Mouse (Mus musculus): ENCODE measurements around the gene Mapkapk2.
A peak's percentile ranks its signal among the peaks of the same experiment; 100 is the strongest.

Mapkapk2 gene

GRCm38 (mm10) chr1:131110525-131111106 is 13.0 kb upstream of the Mapkapk2 start:
- DNase-seq = no peak

DNA sequence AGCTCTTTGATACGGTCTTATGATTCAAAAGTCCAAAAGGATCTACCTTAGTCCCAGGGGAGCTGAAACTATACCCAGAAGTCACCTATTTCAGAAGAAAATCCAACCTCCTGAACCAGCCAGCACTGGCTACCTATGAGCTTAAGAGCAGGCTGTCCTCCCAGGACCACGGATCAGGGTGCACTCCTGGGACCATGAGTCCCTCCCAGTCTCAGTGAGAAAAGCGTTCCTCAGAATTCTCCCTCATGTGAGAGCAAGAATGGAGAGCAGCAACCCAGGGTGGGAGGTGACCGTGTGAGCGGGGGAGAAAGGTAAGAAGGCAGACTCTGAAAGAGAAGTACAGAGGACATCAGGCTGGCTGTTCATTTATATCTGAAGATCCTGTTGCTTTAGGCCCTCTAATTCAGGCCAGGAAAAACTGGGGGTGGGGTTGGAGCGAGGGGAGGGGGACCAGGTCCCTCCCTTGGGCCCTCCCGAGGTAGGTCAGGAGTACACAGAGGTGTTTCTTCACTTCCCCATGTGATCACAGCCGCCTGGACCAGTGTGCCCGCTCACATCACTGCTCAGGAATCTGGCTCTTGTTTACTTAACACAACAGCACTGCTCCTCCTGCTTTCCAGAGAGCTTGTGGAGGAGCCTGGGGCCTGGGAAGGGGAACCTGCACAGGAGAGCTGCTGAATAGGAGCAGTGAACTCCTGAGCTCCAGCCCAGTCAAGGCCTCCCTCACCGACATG is 10.1 kb upstream of the Mapkapk2 start:
- DNase-seq = no peak

DNA sequence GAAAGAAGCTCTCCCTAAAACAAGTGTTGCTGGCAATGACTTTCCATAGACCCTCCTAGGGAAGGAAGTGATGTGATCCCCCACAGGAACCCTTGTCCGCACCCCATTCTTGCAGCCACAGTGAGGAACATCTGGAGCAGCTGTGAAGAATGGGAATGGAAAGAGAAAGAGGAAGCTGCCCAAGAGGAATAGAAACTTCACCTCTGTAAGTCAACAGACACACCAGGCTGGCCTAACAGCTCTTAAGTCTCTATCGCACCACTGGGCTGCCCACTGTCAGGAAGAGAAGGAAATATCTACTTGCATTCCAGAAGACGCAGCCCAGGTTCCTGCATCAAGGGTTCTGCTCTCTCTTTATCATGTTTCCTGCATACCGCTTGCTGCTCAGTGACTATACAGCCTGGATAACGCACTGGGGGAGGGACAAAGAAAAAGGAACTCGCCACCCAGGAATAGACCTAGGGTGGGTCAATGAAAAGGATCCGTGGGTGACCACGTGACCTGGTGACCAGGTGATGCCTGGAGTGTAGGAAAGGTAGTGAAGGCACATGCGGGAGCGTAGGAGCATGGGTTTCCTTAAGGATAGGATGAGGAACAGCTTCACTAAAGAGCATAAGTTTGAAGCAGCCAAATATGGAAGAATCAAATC is 6.3 kb upstream of the Mapkapk2 start:
- DNase-seq = no peak

DNA sequence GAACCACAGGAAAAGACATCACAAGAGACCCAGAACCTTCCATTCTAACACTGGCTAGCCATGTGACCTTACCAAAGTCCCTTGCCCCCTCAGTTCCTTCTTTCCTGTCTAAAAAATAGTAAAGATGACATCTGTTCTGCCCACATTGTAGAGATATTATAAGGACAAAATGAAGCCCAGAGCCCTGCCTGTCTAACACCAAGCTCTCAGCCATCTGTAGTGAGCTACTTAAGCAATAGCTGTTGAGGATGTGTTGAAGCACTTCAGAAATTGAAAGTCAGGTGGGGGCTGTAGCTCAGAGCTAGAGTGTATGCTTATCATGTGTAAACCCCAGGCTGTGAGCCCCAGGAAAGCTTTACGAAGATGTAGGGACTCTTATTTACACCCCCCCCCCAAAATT is 3.2 kb upstream of the Mapkapk2 start:
- no peak for DNase-seq

DNA sequence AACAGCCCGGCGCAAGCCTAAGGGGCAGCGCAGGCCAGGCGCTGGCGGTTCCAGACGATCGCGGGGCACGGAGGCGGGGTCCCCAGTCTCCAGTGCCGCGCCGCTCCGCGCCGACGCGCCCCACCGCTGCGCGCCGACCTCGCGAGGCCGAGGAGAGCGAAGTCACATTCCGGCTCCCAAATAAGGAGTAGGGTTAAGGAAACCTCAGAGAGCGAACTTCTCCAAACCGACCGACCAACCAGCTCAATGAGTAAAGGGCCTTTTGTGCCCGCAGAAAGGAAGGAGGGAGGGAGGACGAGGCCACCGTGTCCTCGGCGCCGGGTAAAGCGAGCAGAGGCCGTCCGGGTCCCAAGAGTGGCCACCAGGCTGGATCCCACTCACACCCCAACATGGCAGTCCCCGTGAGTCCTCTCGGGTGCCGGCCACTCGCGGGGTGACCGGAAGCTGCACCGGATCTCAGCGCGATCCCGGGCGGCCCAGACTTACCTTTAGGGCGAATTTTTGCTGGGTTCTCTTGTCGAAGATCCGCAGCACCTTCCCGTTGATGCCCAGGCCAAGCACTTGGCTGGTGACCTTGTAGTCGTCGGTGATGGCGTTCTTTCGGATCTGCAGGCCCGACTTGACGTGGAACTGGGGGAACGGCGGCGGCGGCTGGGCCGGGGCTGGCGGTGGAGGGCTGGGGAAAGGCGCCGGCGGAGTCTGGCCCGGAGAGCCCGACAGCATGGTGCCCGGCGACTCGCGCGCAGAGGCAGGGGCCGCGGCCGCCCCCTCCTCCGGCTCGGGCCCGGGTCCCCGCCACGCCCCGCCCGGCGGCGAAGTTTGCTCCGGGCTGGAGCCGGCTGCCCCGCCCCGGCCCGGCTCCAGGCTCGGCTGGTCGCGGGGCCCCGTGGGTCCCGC is 575 bp downstream of the Mapkapk2 start:
- peak; percentile 51 for DNase-seq

DNA sequence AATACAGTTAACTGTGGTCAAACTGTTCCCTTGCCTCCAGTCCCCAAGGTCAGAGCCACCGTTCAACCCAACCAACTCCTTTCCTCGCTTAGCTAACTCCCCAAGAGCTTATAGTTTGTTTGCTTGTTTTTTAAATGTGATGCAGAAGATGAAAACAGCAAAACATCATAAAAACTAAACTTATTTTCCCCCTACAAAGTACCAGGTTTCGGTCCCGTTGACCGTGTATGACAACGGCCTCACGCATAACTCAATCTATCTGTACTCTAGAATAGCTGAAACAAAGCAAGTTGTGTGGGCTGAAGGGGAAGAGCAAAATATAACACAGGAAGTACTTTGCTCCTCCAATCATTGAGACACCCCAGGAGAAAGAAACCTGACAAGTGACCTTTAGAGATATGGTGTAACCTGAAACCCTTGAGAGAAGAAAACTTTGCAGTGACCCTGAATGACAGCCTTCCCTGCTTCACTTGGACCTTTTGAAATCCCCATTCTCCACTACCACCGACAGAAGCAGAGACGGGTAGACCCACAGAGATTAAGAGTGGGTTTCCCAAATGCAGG is 1.4 kb downstream of the Mapkapk2 start:
- DNase-seq = no peak

- DNase-seq = no peak
Observed at GRCm38 (mm10) chr1:131095574-131095973, 2.1 kb downstream of the Mapkapk2 start.

- DNase-seq = no peak
Observed at GRCm38 (mm10) chr1:131093889-131094288, 3.7 kb downstream of the Mapkapk2 start.

GRCm38 (mm10) chr1:131092846-131093245 is 4.8 kb downstream of the Mapkapk2 start:
- DNase-seq = no peak

DNA sequence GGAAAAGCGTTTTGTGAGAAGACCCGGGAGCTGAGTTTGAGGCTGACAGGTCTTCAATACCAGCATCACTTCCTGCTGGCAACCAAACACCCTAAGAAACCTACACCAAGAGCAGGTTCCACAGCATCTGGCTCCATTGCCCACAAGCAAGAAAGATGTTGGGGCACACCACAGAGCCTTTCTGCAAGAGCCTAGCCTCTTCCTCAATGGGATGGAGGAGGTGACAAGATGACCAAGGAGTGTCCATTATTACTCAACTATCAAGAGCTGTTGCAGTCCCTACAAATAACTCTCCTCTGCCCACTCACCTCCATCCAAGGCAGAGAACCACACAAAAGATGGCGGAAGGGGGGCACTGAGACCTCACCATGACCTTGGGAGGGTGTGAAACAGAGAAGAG is 5.5 kb downstream of the Mapkapk2 start:
- no peak for DNase-seq

- DNase-seq = no peak
Observed at GRCm38 (mm10) chr1:131091481-131091880, 6.1 kb downstream of the Mapkapk2 start.

DNA sequence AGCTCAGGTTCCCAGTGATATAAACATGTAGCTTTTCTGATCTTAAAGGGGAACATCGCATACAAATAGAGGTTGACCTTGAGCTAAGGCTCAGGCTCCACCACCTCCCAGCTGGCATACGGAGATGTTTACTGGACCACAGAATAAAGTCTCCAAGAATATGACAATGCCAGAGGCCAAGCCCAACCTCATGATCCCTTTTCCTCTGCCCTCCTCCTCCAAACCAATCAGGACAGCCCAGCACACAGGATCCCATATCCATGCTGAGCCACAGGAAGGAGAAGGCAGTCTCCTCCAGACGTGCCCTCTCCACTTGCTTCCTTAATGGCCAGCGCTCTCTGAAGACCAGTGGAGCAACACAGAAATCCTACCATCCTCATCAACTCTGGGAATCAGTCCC is 6.7 kb downstream of the Mapkapk2 start:
- no peak for DNase-seq

DNA sequence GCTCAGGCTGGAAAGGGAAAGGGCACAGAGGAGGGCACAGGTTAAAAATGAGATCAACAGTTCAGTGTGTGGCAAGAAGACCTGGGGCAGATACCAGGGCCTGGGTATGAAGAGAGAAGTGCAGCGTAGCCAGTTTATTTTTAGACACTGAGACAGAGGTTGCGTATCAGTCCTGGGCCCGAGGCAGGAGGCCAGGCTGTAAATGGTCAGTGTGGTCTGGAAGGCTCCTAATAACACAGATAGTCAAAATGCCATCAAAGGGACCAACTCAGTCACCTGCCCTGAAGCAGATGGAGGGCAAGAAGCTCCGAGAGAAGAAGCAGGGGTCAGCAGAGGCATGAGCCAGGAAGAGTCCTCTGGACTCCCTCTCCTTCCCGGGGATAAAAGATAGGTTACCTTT is 7.4 kb downstream of the Mapkapk2 start:
- no peak for DNase-seq

- no peak for DNase-seq
Observed at GRCm38 (mm10) chr1:131089525-131090127, 8.0 kb downstream of the Mapkapk2 start.

DNA sequence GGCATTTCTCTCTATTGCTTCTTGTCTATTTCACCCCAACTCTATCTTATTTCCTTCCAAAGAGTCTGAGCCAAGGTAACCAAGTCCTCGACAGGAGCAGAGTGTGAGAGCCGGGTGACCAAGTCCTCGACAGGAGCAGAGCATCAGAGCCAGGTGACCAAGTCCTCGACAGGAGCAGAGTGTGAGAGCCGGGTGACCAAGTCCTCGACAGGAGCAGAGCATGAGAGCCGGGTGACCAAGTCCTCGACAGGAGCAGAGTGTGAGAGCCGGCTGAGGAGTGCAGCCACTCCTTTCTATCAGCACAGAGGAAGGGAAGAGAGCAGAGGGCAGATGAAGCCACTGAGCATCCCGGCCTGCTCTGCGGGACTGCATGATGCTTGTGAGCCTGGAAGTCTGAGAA is 9.1 kb downstream of the Mapkapk2 start:
- no peak for DNase-seq

- no peak for DNase-seq
Observed at GRCm38 (mm10) chr1:131086907-131087306, 10.7 kb downstream of the Mapkapk2 start.

DNA sequence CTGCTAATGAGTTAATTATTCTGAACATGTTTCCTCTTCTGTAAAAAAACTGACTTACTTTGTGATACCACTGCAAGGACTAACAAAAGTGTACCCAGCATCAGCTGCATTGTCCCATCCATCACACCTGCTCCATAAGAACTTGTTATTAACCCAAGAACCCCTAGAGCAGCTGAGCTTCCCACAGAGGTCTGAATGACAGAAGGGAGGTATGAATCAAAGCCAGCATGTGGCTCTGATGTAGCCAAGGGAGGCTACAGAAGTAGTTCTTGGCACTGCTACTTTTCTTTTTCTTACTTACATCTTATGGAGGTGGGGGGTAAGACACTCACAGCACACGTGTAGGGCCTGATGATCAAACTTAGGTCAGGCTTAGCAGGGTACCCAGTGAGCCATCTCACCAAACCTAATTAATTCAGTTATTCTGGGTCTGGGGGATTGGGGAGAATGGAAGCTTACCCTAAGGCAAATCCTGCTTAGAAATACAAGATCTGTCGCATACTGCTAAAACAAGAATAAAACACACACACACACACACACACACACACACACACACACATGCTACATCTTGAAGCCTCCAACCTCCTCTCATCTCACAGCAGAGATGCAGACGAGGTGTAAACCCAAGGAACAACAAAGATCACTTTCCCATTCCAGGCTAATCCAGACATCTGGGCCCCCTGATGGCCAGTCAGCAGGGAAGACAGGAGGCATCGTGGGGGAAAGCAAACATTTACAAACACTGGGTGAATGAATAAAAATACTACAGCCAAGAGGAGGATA is 11.5 kb downstream of the Mapkapk2 start:
- DNase-seq = no peak

- no peak for DNase-seq
Observed at GRCm38 (mm10) chr1:131085272-131085671, 12.4 kb downstream of the Mapkapk2 start.

GRCm38 (mm10) chr1:131084289-131084688 is 13.3 kb downstream of the Mapkapk2 start:
- no peak for DNase-seq

GRCm38 (mm10) chr1:131083609-131084008 is 14.0 kb downstream of the Mapkapk2 start:
- no peak for DNase-seq

GRCm38 (mm10) chr1:131083122-131083521 is 14.5 kb downstream of the Mapkapk2 start:
- no peak for DNase-seq

DNA sequence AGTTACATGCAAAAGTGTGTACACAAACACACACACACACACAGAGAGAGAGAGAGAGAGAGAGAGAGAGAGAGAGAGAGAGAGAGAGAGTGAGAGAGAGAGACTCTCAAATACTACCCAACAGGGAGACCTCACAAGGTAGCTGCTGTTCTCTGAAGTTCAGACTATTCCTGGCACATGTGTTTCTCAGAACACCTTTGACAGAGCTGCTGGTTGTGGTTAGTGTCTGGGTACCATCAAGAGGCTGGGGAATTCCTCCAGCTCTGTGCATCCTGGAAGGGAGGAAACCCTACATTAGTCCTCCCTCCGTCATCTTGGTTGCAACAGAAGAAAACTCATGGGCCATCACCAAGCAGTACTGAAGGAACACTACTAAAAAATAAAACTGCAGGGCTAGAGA is 16.9 kb downstream of the Mapkapk2 start:
- no peak for DNase-seq
